Mouse (Mus musculus): Measurements from ENCODE around the gene Satb2. TPM values are rescaled to one million over a fixed set of nuclear protein-coding genes. Genes with fewer than 3 reads are reported as not detected.

Gene Satb2
- total RNA-seq, 2 experiments from 2014 or later, result 0.35 to 0.36 TPM

DNA sequence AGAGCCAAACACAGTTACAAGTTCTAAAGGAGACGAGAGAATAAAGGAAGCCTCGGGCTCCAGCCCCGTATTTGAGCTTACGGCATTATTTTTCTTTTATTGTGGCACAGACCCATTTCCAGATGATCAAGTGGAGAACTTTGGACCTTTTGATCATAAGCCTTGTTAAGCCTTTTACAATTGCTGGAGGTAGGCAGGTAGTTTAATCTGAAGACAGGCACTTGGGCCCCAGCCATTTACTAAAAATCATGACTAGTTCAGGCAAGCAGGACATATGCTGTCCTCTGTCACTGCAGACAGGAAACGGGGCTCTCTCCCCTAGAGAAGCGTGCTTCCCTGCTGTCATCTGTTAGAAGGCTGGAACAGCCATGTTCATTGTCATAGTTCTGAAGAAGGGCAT lies 26.9 kb downstream of the Satb2 start:
- no peak for DNase-seq
- intact Hi-C loops (cut with DNase I), result no loop called here

DNA sequence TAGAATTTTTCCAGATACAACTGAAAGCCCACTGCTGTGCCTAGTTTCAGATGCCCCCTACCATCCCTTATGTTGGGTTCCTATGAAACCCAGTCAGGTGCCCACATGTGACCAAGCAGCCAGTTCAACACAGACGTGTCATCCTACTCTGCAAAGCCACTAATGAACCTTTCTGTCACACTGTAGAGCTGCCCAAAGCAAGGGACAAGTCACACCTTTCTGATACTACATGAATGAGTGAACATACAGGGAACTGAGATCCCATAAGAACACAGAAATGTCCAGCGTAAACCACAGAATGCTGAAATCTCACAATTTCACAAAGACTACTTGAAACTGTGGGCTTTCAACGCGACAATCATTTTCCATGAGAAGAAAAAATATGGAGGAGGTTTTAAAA lies 39.0 kb downstream of the Satb2 start:
- DNase-seq, result no peak
- intact Hi-C loops (cut with DNase I), result no loop called here

DNA sequence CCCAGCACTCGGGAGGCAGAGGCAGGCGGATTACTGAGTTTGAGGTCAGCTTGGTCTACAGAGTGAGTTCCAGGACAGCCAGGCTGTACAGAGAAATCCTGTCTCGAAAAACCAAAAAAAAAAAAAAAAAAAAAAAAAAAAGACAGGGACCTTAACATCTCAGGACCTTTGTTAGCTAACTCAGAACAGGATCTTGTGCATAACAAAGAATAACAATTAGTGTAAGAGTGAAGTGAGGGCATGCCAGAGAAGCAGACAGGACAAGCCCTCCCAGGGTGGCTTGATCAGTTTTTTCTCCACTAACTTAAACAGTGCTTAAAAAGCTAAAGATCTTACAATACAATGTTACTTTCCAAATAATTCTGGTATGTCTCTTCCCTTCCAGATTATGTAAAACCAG lies 40.0 kb downstream of the Satb2 start:
- intact Hi-C loops (cut with DNase I), result no loop called here
- DNase-seq, result no peak

DNA sequence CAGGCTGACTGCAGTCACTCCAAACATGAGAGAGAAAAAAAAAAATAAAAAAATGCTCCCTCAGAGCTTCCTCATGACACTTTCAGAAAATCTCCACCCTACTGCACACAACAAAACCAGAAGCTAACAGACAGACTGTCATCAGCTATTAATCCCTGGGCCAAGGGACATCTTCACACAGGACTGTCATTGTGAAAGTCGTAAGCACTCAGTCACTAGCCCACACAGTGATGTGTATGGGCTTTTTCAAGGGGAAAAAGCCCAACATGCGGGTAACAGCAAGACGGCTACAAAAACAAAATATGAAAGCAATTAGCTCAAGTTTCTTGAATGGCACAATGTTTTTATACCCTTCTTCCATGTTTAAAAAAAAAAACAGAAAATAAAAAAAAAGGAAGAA lies 41.9 kb downstream of the Satb2 start:
- intact Hi-C loops (cut with DNase I), result no loop called here
- no peak for DNase-seq

DNA sequence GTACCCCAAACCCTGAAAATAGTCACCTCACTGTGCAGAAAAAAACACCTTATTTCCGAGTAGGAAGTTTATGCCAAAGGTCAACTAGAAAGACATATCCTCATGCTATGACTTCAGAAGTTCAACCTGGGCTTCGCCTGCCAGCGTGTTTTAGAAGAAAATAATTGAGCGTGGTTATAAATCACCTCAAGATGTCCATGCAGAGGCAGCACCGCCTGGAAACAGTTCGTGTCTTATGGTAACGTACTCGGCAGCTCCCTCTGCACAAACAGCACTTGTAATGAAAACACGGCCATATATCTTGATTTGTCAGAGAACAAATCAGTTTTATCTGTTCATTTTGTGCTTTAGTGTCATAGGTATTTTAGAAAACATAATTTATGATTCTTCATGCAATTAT lies 44.6 kb downstream of the Satb2 start:
- DNase-seq, result no peak
- intact Hi-C loops (cut with DNase I), result no loop called here

DNA sequence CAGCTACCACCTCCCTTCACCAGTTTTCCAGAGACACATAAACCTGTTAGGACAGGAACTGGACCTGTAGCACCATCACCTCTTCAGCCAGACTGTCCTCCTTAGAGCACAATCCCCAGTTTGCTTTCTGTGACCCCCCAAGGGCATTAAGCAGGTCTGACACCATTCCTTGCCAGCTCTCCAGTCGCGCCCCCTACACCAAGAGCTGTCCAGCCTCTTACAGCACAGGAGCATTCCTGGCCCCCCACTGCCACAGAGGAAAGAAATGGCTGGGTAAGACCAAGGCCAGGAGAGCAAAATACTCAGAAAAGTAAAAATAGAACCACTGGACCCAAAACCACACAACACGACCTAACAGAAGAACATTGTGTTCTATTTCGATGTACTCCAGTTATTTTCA lies 48.4 kb downstream of the Satb2 start:
- no peak for DNase-seq
- intact Hi-C loops (cut with DNase I), result no loop called here

DNA sequence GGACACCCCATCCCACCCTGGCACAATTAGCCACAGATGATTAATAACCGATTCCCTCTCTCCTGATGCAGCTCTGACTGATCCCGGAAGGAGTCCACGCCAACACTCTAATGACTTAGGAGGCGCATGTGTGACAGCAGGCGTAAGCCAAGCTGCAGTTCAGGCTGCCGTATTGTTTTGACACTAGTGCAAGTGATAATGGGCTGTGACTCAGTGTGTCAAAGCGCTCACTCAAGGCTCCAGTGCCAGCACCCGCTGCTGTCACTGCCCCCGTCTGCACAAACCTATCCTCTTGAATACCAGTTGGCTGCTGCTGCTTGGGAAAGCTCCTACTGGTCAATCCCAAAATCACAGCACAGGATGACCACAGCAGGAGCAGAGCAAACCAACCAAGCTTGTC lies 49.7 kb downstream of the Satb2 start:
- intact Hi-C loops (cut with DNase I), result no loop called here
- DNase-seq, result no peak

DNA sequence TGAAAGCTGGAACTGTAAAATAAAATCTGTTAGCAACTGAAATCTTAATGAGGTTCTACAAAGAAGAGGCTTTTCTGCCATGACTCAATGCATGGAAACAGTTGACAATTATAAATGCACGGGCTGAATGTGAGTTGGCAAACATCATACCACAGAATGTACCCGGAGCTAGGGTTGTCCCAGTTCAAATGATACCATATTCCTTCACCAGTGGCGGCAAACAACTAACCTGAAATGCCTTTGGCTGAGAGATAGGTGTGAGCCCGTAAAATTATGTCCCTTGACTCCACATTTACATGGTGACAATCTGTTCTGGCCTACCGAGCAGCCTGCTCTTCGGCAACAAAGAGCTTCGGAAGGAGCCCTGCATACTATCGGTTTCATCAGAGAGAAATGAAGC lies 58.0 kb downstream of the Satb2 start:
- intact Hi-C loops (cut with DNase I), result no loop called here
- no peak for DNase-seq

DNA sequence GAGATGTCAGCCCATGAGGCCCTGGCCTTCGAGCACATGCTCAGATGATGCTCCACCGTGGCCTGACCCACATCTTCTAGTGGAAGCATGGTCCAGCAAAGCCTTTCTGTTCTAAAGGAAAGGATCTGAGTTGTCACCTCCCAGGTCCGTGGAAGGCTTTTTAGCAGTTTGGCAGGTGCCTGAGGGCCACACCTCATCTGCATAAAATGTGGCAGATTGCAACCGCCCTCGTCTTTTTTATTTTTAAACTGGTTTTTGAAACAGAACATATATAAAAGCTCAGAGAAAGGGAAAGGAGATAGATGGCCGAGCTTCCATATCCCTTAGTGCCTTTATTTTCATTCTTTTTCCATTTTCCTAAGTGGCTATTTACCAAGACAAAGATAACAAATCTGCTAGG lies 64.2 kb downstream of the Satb2 start:
- DNase-seq, result no peak
- intact Hi-C loops (cut with DNase I), result no loop called here

DNA sequence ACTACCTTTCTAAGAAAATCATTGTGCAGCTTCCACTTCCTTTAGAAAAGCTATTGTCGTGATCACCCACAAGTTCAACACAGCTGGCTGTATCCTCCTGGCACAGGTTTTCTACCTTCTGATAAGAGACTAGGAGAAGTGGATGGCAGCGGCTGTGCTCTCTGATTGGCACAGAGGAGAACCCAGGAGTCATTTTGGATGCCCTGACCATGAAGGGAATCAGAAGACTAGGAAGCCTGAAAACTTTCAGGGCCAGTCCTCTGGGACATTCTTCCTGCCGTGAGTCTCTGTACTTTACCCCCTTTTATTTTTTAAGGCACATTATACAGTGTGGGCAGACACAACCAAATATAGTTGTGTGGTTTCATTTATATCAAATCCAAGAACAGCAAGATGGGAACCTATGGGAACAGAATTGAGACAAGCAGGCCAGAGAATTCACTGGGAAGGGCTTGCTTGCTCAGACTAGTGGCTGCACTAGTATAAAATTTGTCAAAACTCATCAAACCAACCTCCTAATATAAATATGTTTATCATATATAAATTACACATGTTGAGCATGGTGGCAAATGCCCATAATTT lies 77.7 kb downstream of the Satb2 start:
- intact Hi-C loops (cut with DNase I), result no loop called here
- DNase-seq, result no peak

DNA sequence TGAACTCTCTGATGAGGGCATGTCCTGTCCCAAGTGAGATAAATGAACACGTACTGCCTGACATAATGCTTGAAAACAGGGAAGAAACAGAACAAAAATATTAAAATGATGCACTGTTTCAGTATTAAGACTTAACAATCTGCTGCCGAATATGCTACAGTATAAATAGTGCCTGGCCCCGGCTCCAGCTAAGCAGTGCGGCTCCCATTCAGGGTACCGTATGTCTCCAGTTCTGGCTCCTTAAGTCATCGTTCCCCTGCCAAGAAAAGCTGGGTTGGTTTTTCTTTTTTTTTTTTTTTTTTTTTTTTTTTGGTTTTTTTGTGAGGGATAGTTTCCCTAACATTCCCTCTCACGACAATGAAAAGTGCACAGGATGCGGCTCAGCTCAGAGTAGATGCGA lies 78.3 kb downstream of the Satb2 start:
- no peak for DNase-seq
- intact Hi-C loops (cut with DNase I), result no loop called here

DNA sequence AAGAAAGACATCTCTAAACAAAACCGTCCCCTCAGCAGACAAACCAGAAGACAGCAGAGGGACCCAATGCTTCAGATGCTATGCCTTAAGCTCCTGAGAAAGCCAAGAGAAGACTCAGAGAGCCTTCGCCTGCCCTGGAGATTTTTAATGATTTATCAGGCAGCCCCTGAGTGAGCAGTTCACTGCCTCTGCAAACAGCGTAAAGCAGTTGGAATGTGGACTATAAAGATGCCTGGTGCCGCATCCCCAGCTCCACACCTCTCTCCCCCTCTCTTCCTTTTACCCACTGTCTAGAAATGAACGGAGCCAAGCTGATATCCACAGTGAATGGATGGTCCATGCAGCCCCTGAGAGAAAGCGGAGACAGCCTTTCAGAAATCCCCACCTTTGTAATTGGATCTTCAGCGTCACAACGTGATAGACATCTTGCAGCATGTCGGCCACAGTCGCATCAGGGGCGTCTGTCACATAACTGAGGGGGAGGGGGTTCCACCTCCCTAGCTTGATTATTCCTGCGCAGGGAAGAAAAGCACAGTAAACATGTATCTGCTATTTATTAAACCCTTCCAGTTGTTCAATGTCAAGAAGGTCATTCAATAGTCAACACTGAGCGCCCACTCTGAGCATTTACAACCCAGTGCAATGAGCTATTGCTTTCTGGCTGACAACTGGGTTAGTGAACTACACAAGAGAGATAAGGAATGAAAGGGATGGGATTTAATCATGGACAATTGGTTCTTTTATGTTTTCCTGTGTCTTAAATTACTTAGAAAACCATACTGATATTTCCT lies 79.6 kb downstream of the Satb2 start:
- no peak for DNase-seq
- intact Hi-C loops (cut with DNase I), result no loop called here

DNA sequence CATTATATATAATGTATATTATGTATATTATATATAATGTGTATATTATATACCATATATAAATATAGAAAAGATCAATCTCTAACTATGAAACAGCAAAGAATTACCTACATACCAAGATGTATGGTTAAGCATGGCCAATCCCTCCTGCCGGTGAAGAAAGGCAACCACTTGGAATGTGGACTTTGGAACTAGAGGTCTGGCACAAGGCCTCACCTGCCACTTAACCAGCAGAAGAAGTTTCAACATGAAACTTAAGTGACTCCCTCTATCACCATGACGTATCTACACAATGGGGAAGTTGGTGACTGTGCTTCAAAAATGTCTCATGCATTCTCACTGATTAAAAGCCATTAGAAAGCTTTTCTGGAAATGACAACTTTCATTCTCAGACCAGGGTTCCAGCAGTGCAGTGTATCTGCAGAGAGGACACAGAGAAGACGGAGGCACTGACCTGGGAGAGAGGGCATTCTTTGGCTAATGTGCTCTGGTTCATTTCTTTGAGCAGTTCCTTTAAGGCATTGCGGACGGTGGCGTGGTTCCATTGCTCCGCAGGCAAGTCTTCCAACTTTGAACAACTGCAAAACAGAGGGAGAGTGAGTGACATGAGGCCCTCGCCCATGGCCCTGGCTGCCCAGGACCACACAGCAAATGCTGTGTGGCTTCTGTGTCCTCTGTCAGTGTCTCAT lies 80.8 kb downstream of the Satb2 start:
- DNase-seq, result no peak
- intact Hi-C loops (cut with DNase I), result no loop called here

DNA sequence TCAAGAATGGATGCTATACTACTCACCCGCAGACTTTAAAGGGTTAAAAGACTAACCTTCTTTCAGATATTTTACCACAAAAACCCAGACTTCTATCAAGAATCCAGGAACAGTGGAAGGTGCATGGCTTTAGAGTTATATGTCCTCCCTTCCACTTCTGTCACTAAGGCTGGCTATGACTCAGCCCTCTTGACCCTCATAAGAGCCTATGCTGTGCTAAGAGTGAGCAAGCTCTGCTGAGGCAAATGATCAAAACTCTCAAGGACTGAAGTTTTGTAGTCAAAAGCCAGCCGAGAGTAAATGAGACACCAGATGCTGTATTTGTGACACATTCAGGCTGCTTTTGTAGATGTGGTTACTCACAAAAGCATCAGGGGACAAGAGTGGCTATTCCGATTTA lies 81.8 kb downstream of the Satb2 start:
- intact Hi-C loops (cut with DNase I), result no loop called here
- DNase-seq, result no peak

DNA sequence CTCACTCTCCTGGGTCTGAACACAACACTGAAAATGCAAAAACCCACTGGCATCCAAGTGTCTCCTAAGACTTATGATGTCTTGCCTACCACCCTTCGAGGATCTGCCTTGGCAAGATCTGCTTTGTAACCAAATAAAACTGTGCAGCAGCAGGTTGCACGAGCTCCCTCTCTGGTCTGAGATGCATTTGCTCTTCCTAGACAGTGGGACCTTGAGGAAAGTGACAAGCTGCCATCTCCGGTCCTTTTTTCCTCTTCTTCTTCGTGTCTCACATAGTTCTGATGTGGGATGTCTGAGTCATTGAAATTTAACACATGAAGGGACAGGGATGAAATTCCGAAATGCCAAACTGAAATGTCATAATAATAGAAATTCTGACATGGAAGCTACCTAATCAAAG lies 85.7 kb downstream of the Satb2 start:
- DNase-seq, result no peak
- intact Hi-C loops (cut with DNase I), result no loop called here

DNA sequence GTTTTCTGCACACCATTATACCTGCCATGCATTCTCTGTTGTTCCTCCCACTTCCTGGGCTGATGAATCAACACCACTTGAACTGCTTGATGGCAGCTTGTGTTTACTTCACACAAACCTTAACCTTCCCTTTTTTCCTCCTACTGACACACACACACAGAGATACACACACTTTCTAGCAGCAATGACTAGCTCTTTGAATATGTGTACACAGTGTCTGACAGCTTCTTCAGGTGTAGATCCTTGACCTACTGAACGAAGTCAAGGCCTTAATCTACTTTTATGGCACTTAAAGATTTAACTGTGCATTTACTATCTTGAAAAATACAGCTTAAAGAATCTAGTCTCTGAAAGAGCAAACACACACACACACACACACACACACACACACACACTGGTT lies 89.5 kb downstream of the Satb2 start:
- intact Hi-C loops (cut with DNase I), result no loop called here
- DNase-seq, result no peak

DNA sequence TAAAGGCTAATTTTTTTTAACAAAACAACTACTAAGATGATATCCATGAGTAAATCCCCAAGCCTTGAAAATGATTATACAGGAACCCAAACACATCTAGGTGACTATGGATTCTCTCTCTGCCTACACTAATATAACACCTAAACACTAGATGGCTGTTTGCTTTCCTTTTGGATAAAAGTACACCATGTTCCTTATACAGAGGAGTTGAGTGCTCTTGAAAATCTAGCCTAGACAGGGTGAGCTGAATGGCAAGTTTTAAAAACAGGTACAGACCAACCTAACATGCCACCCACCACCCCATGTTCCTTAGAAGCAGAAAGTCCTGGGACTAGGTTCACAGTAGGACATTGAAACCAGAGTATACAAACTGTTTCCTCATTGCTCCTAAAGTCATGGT lies 90.9 kb downstream of the Satb2 start:
- intact Hi-C loops (cut with DNase I), result no loop called here
- DNase-seq, result no peak

DNA sequence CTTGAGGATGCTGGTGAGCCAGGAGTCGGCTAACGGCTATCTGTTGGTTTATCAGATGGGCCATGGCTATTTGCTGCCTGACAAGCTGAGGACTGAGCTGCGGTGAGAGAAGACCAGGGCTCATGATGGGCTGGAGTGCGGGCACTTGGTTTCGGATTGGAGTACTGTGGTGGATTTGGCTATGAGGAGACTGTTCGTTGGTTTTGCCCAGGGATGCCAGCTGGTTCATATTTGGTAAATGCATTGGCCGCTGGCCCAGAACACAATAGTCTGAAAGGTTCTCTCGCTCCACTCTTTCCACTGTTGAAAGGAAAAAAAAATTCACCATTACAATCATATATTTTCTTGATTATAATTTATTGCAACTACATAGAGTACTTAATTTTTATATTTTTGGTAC lies 107.0 kb downstream of the Satb2 start:
- no peak for DNase-seq
- intact Hi-C loops (cut with DNase I), result no loop called here

DNA sequence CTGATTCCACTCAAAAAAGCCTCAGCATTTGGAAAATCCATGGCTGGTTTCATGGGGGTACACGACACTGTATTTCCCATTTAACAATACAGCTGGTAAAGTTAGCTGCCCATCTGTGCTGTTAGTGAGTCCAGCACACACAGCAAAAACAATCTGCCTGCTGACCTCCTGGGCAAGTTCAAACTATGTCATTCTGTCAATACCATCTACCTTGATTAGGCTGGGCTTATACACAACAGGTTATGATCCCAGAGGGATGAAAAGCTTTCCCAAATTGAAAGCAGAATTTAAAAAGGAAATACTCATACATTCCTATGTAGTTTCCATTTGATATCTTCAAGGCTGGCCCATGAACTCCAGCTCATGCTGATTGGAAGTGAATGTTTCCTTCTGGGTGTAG lies 113.2 kb downstream of the Satb2 start:
- intact Hi-C loops (cut with DNase I), result no loop called here
- DNase-seq, result no peak

DNA sequence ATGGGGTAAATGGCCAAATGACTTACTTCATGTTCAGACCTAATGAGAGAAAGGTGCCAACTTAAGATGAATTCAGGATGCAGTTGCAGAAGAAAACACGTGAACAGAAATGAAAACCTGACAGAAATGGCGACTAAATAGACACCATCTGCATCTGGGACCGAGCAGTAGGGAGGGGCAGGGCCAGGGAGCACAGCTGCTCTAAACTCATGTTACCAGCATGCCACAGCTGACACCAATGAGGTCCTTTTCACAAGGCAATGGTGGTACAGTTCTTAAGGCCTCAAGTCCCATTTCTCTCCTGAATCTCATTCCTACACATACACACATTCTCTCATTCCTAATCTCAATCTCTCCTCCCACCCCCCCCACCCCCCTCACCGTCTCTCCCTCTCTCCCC lies 115.7 kb downstream of the Satb2 start:
- no peak for DNase-seq
- intact Hi-C loops (cut with DNase I), result no loop called here

DNA sequence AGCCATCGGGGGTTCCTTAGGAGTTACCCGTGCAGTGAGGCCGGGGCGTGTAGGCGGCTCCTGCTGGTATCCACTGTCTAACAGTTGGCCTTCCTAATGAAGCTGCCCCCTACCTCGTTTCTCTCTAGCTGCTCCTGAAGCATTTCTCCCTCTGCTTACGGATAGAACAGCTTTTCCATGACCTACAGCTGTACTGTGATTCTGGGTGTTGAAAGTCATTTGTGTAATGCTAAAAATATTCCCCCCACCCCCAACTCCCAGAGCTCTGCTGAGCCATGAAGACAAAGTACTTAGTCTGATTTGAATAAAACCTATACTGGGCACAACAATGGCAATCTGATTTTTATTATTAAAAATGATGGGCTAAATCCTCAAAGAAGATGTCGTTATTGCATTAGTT lies 121.2 kb downstream of the Satb2 start:
- intact Hi-C loops (cut with DNase I), result no loop called here
- no peak for DNase-seq

DNA sequence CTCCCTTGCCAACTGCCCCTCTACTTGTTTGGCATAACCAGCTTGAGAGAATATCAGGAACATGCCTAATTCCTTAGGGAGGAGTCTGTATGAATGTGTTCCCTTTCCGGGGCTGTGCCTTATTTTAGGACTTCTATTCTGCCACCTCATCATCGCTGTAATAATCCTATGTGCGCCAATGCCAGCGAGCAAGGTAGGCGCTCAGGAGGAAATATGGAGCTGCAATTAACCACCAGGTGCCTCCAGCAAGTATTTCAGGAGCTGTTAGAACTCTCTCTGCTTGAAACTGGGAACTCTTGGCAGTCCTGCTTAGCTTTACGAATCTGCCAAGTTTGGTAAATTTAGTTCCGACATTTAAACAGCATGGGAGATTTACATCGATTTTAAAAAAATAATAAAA lies 128.0 kb downstream of the Satb2 start:
- DNase-seq, result no peak
- intact Hi-C loops (cut with DNase I), result no loop called here

Measured in heart, postnatal 36 days (tissue).